In genomic region chr7:127103960-127104359, GRCm38 (mm10) we compare ENCODE assay signal across 9 mouse cellular contexts. TPM values are rescaled to one million over a fixed set of nuclear protein-coding genes. Genes with fewer than 3 reads are reported as not detected.
A peak's percentile ranks its signal among the peaks of the same experiment; 100 is the strongest.
DNase-seq lines count a peak whose midpoint lies in the region; ATAC-seq lines count a peak whose summit lies in the region.
"Had no signal": no experiment of that assay in that cellular context is flagged by ENCODE, and none has a peak within 500 bp of the region (broad histone marks: within the 10 kb centered on the region; RNA-seq: fewer than 3 reads in every experiment).

No protein-coding gene starts in this region.

- no peak for ATAC-seq in forebrain, embryonic 11.5 days (replicated peaks; ENCODE audit: low FRiP score)
- ATAC-seq in megakaryocyte-erythroid progenitor cell, adult 5-6 weeks (replicated peaks; ENCODE audit: low FRiP score, low TSS enrichment, poor library complexity, severe bottlenecking): peak; percentile 60

- H3K9me3 ChIP-seq in forebrain, embryonic 11.5 days (ENCODE audit: control insufficient read depth, low read length): no peaks in the 10 kb centered on the region
- H3K9me3 ChIP-seq: neural tube, embryonic 12.5 days had no signal

- peaks cover 2% of the 10 kb centered on the region; the same call in 1 of the 2 replicates for H3K4me1 ChIP-seq in forebrain, embryonic 11.5 days (replicated peaks; ENCODE audit: control insufficient read depth, insufficient read depth, low read length)
- H3K4me1 ChIP-seq: neural tube, embryonic 12.5 days had no signal

- peak overlapping the region; percentile 67; the same call in 1 of the 2 replicates for H3K9ac ChIP-seq in forebrain, embryonic 11.5 days (ENCODE audit: low read length)

- no peaks in the 10 kb centered on the region for H3K36me3 ChIP-seq in forebrain, embryonic 11.5 days (ENCODE audit: control insufficient read depth, insufficient read depth, low read length)
- H3K36me3 ChIP-seq: neural tube, embryonic 12.5 days had no signal

- H3K4me3 ChIP-seq in forebrain, embryonic 11.5 days (ENCODE audit: low read depth, low read length): no peak overlapping the region
- H3K4me3 ChIP-seq: neural tube, embryonic 12.5 days had no signal

- WGBS in forebrain, embryonic 11.5 days: 65% methylated on average over 6 of the region's 6 CpGs

- H3K27me3 ChIP-seq in forebrain, embryonic 11.5 days (ENCODE audit: control insufficient read depth, insufficient read depth, low read length): no peaks in the 10 kb centered on the region
- H3K27me3 ChIP-seq: neural tube, embryonic 12.5 days had no signal

- H3K27ac ChIP-seq in forebrain, embryonic 11.5 days (ENCODE audit: low read depth, low read length): no peak overlapping the region
- H3K27ac ChIP-seq: neural tube, embryonic 12.5 days had no signal

- peak; percentile 35 for DNase-seq in cerebellum, adult 9-11 months
- no peak for DNase-seq in cerebellum, postnatal 36 days
- DNase-seq in CD4-positive helper T cell, adult 2 months (ENCODE audit: low read depth, low spot score): peak; percentile 70
- DNase-seq in forebrain, embryonic 11.5 days (ENCODE audit: low spot score): no peak
- DNase-seq in left cerebral cortex, adult 18-20 months (ENCODE audit: low spot score in 2 of 2): no peak
- no peak for DNase-seq in urinary bladder, postnatal 4 days (ENCODE audit: low spot score in 2 of 2)
- DNase-seq in spleen, postnatal 4 days (ENCODE audit: low spot score in 2 of 2): no peak

- H3K4me2 ChIP-seq in forebrain, embryonic 11.5 days (ENCODE audit: low read depth, low read length, severe bottlenecking): no peak overlapping the region

RNA-seq across cellular contexts. Expression of gene AI467606, which starts 12.8 kb away (rescaled TPM):
- polyA plus RNA-seq in forebrain, embryonic 11.5 days (2014; fragmentation: Nextera tagmentation; extraction: Ambion mirVana): 0.47 and 0.85 TPM in 2 replicates
- total RNA-seq in megakaryocyte-erythroid progenitor cell, adult 5-6 weeks (2014; fragmentation: Nextera tagmentation): 17.6 and 18.5 TPM in 2 replicates
- 14.2 and 17.9 TPM in 2 replicates for total RNA-seq in megakaryocyte-erythroid progenitor cell, adult 5-6 weeks (2017)
- total RNA-seq in left cerebral cortex, adult 18-20 months (2021): 1 to 10 TPM; 1.1 to 1.6 TPM

RNA-seq across cellular contexts. Expression of gene Zg16, which starts 16.8 kb away (rescaled TPM):
- not detected in 2 replicates for polyA plus RNA-seq in forebrain, embryonic 11.5 days (2014; fragmentation: Nextera tagmentation; extraction: Ambion mirVana)
- total RNA-seq in megakaryocyte-erythroid progenitor cell, adult 5-6 weeks (2014; fragmentation: Nextera tagmentation): 61.9 and 97.7 TPM in 2 replicates
- 27.8 and 47.2 TPM in 2 replicates for total RNA-seq in megakaryocyte-erythroid progenitor cell, adult 5-6 weeks (2017)
- not detected for total RNA-seq in left cerebral cortex, adult 18-20 months (2021)
- polyA plus RNA-seq: neural tube, embryonic 12.5 days had no signal

RNA-seq across cellular contexts. Expression of gene Qprt, which starts 18.1 kb away (rescaled TPM):
- 5.4 and 5.5 TPM in 2 replicates for polyA plus RNA-seq in forebrain, embryonic 11.5 days (2014; fragmentation: Nextera tagmentation; extraction: Ambion mirVana)
- 4.4 and 8.2 TPM in 2 replicates for total RNA-seq in megakaryocyte-erythroid progenitor cell, adult 5-6 weeks (2014; fragmentation: Nextera tagmentation)
- 1.7 and 5.3 TPM in 2 replicates for total RNA-seq in megakaryocyte-erythroid progenitor cell, adult 5-6 weeks (2017)
- total RNA-seq in left cerebral cortex, adult 18-20 months (2021): under 1 TPM; 0.54 to 0.63 TPM

RNA-seq across cellular contexts. Expression of gene Spn, which starts 33.7 kb away (rescaled TPM):
- 0.11 and 0.12 TPM in 2 replicates for polyA plus RNA-seq in forebrain, embryonic 11.5 days (2014; fragmentation: Nextera tagmentation; extraction: Ambion mirVana)
- 134 and 142 TPM in 2 replicates for total RNA-seq in megakaryocyte-erythroid progenitor cell, adult 5-6 weeks (2014; fragmentation: Nextera tagmentation)
- total RNA-seq in megakaryocyte-erythroid progenitor cell, adult 5-6 weeks (2017): 294 and 351 TPM in 2 replicates
- under 1 TPM; 0.09 to 0.16 TPM for total RNA-seq in left cerebral cortex, adult 18-20 months (2021)

Comparison
In these comparisons a context has a peak if more than half of its experiments do, and no peak if none do; other contexts are left out.
1. DNase-seq: peak in cerebellum, adult 9-11 months (single experiment) and CD4-positive helper T cell, adult 2 months (single experiment); none in cerebellum, postnatal 36 days (0 of 2), forebrain, embryonic 11.5 days (single experiment), left cerebral cortex, adult 18-20 months (0 of 2), urinary bladder, postnatal 4 days (0 of 2) and spleen, postnatal 4 days (0 of 2).
2. RNA of gene AI467606, which starts 12.8 kb away (total RNA-seq): 14.2 to 18.5 TPM in megakaryocyte-erythroid progenitor cell, adult 5-6 weeks; 1.1 to 1.6 TPM in left cerebral cortex, adult 18-20 months; every median in the first group is over 4 times any median in the second.
3. RNA of gene Zg16, which starts 16.8 kb away (total RNA-seq): 27.8 to 97.7 TPM in megakaryocyte-erythroid progenitor cell, adult 5-6 weeks; not detected in left cerebral cortex, adult 18-20 months; every median in the first group is over 10 times any median in the second.